Mouse (Mus musculus): ENCODE measurements at regions not wholly inside any gene's neighbourhood (a gene's known extent, or its start where the extent isn't known, plus 50 kb on each side); places are given as distances from the start of the nearest gene placed in this dataset.

- Histone ChIP-seq H3K27me3 (replicated peaks) (no peaks in the 10 kb centered on the region), H3K4me3 (replicated peaks) (no peak overlapping the region), H3K9me3 (no peaks in the 10 kb centered on the region), H3K27ac (no peak overlapping the region), H3K9ac (no peak overlapping the region), H3K4me2 (replicated peaks) (no peak overlapping the region), H3K4me1 (replicated peaks) (no peaks in the 10 kb centered on the region), H3K36me3 (no peaks in the 10 kb centered on the region)
- 72% methylated on average over 14 of the region's 14 CpGs for WGBS
- ATAC-seq = no peak
Observed at GRCm38 (mm10) chr15:24992665-24993324, 420.8 kb downstream of the Basp1 start.

GRCm38 (mm10) chr15:24990082-24990786 is 423.3 kb downstream of the Basp1 start:
- no peak overlapping the region for H3K27ac ChIP-seq
- H3K36me3 ChIP-seq = no peaks in the 10 kb centered on the region
- H3K9ac ChIP-seq = no peak overlapping the region
- ATAC-seq = no peak
- H3K4me2 ChIP-seq (replicated peaks) = no peak overlapping the region
- no peaks in the 10 kb centered on the region for H3K9me3 ChIP-seq
- no peaks in the 10 kb centered on the region for H3K4me1 ChIP-seq (replicated peaks)
- H3K27me3 ChIP-seq (replicated peaks) = no peaks in the 10 kb centered on the region
- 44% methylated on average over 5 of the region's 5 CpGs for WGBS
- H3K4me3 ChIP-seq (replicated peaks) = no peak overlapping the region

GRCm38 (mm10) chr15:24980841-24981240 is 432.7 kb downstream of the Basp1 start:
- WGBS = 52% methylated on average over 4 of the region's 4 CpGs
- no peak overlapping the region for H3K9ac ChIP-seq
- H3K36me3 ChIP-seq = no peaks in the 10 kb centered on the region
- no peak for ATAC-seq
- no peak overlapping the region for H3K27ac ChIP-seq
- no peaks in the 10 kb centered on the region for H3K9me3 ChIP-seq
- no peaks in the 10 kb centered on the region for H3K4me1 ChIP-seq (replicated peaks)
- no peaks in the 10 kb centered on the region for H3K27me3 ChIP-seq (replicated peaks)
- H3K4me3 ChIP-seq (replicated peaks) = no peak overlapping the region
- no peak overlapping the region for H3K4me2 ChIP-seq (replicated peaks)

GRCm38 (mm10) chr15:24972020-24972419 is 441.5 kb downstream of the Basp1 start:
- no peaks in the 10 kb centered on the region for H3K9me3 ChIP-seq
- WGBS = 27% methylated on average over 5 of the region's 5 CpGs
- H3K4me3 ChIP-seq (replicated peaks) = no peak overlapping the region
- H3K4me2 ChIP-seq (replicated peaks) = no peak overlapping the region
- H3K9ac ChIP-seq = no peak overlapping the region
- ATAC-seq = no peak
- H3K27ac ChIP-seq = no peak overlapping the region
- H3K36me3 ChIP-seq = no peaks in the 10 kb centered on the region
- no peaks in the 10 kb centered on the region for H3K4me1 ChIP-seq (replicated peaks)
- no peaks in the 10 kb centered on the region for H3K27me3 ChIP-seq (replicated peaks)

GRCm38 (mm10) chr15:24969391-24969812 is 444.2 kb downstream of the Basp1 start:
- H3K9me3 ChIP-seq = no peaks in the 10 kb centered on the region
- H3K9ac ChIP-seq = no peak overlapping the region
- no peaks in the 10 kb centered on the region for H3K4me1 ChIP-seq (replicated peaks)
- 21% methylated on average over 2 of the region's 2 CpGs for WGBS
- no peaks in the 10 kb centered on the region for H3K27me3 ChIP-seq (replicated peaks)
- ATAC-seq = 0 out of 2 replicates have a peak, but pooled peaks have one; percentile 10
- H3K4me2 ChIP-seq (replicated peaks) = no peak overlapping the region
- H3K27ac ChIP-seq = no peak overlapping the region
- H3K36me3 ChIP-seq = no peaks in the 10 kb centered on the region
- H3K4me3 ChIP-seq (replicated peaks) = no peak overlapping the region

- H3K36me3 ChIP-seq = no peaks in the 10 kb centered on the region
- no peak for ATAC-seq
- no peak overlapping the region for H3K9ac ChIP-seq
- H3K9me3 ChIP-seq = no peaks in the 10 kb centered on the region
- 84% methylated on average over 7 of the region's 7 CpGs for WGBS
- no peak overlapping the region for H3K4me2 ChIP-seq (replicated peaks)
- no peaks in the 10 kb centered on the region for H3K4me1 ChIP-seq (replicated peaks)
- H3K27me3 ChIP-seq (replicated peaks) = no peaks in the 10 kb centered on the region
- no peak overlapping the region for H3K4me3 ChIP-seq (replicated peaks)
- no peak overlapping the region for H3K27ac ChIP-seq
Observed at GRCm38 (mm10) chr15:24968636-24969317, 444.8 kb downstream of the Basp1 start.

GRCm38 (mm10) chr15:24929742-24930141 is 483.8 kb downstream of the Basp1 start:
- Histone ChIP-seq H3K4me1 (replicated peaks) (no peaks in the 10 kb centered on the region), H3K9ac (no peak overlapping the region), H3K4me3 (replicated peaks) (no peak overlapping the region), H3K27me3 (replicated peaks) (no peaks in the 10 kb centered on the region), H3K4me2 (replicated peaks) (no peak overlapping the region), H3K36me3 (no peaks in the 10 kb centered on the region), H3K27ac (no peak overlapping the region), H3K9me3 (no peaks in the 10 kb centered on the region)
- WGBS = 70% methylated on average over 2 of the region's 2 CpGs
- no peak for ATAC-seq

- Histone ChIP-seq H3K27ac (no peak overlapping the region), H3K27me3 (replicated peaks) (no peaks in the 10 kb centered on the region), H3K36me3 (no peaks in the 10 kb centered on the region), H3K4me1 (replicated peaks) (no peaks in the 10 kb centered on the region), H3K4me2 (replicated peaks) (no peak overlapping the region), H3K9ac (no peak overlapping the region), H3K4me3 (replicated peaks) (no peak overlapping the region), H3K9me3 (no peaks in the 10 kb centered on the region)
- no peak for ATAC-seq
- 91% methylated on average over 1 of the region's 1 CpGs for WGBS
Observed at GRCm38 (mm10) chr15:24911866-24912265, 501.7 kb downstream of the Basp1 start.

- H3K4me3 ChIP-seq (replicated peaks) = no peak overlapping the region
- WGBS = 79% methylated on average over 1 of the region's 1 CpGs
- H3K27me3 ChIP-seq (replicated peaks) = no peaks in the 10 kb centered on the region
- no peaks in the 10 kb centered on the region for H3K4me1 ChIP-seq (replicated peaks)
- no peak overlapping the region for H3K9ac ChIP-seq
- H3K36me3 ChIP-seq = no peaks in the 10 kb centered on the region
- H3K4me2 ChIP-seq (replicated peaks) = no peak overlapping the region
- ATAC-seq = no peak
- no peak overlapping the region for H3K27ac ChIP-seq
- H3K9me3 ChIP-seq = no peaks in the 10 kb centered on the region
Observed at GRCm38 (mm10) chr15:24911466-24911865, 502.1 kb downstream of the Basp1 start.

GRCm38 (mm10) chr15:24906957-24907356 is 506.6 kb downstream of the Basp1 start:
- Histone ChIP-seq H3K9ac (no peak overlapping the region), H3K27me3 (replicated peaks) (no peaks in the 10 kb centered on the region), H3K9me3 (no peaks in the 10 kb centered on the region), H3K27ac (no peak overlapping the region), H3K4me1 (replicated peaks) (no peaks in the 10 kb centered on the region), H3K36me3 (no peaks in the 10 kb centered on the region), H3K4me3 (replicated peaks) (no peak overlapping the region), H3K4me2 (replicated peaks) (no peak overlapping the region)
- 52% methylated on average over 4 of the region's 4 CpGs for WGBS
- ATAC-seq = no peak

GRCm38 (mm10) chr15:24878846-24879245 is 534.7 kb downstream of the Basp1 start:
- Histone ChIP-seq H3K27me3 (replicated peaks) (no peaks in the 10 kb centered on the region), H3K36me3 (no peaks in the 10 kb centered on the region), H3K4me1 (replicated peaks) (no peaks in the 10 kb centered on the region), H3K27ac (no peak overlapping the region), H3K9me3 (no peaks in the 10 kb centered on the region), H3K4me2 (replicated peaks) (no peak overlapping the region), H3K4me3 (replicated peaks) (no peak overlapping the region), H3K9ac (no peak overlapping the region)
- no peak for ATAC-seq
- WGBS = 67% methylated on average over 1 of the region's 1 CpGs

- Histone ChIP-seq H3K27ac (no peak overlapping the region), H3K4me3 (replicated peaks) (no peak overlapping the region), H3K9ac (no peak overlapping the region), H3K9me3 (no peaks in the 10 kb centered on the region), H3K4me2 (replicated peaks) (no peak overlapping the region), H3K27me3 (replicated peaks) (no peaks in the 10 kb centered on the region), H3K4me1 (replicated peaks) (no peaks in the 10 kb centered on the region), H3K36me3 (no peaks in the 10 kb centered on the region)
- 52% methylated on average over 6 of the region's 6 CpGs for WGBS
- no peak for ATAC-seq
Observed at GRCm38 (mm10) chr15:24877711-24878598, 535.6 kb downstream of the Basp1 start.
